Mouse (Mus musculus): ENCODE measurements around the gene Gins1. TPM values are rescaled to one million over a fixed set of nuclear protein-coding genes. Genes with fewer than 3 reads are reported as not detected.

Gene Gins1
- 18.2 and 26.3 TPM in 2 replicates for polyA plus RNA-seq (2012; rRNA removed)

GRCm38 (mm10) chr2:150904936-150905450 is at the start of gene Gins1:
Gene Gins1, plus strand, starts transcription at chr2:150905400.
- no peak for TF ChIP-seq CTCF (IDR thresholded peaks at IDR 0.05; ENCODE audit: borderline replicate concordance, extremely low read depth, insufficient read depth, insufficient read length)
- no peak for TF ChIP-seq POLR2A (IDR thresholded peaks at IDR 0.05; ENCODE audit: borderline replicate concordance, extremely low read depth, insufficient read depth, insufficient read length, poor library complexity, severe bottlenecking)
- no peak for DNase-seq (ENCODE audit: low read depth)

GRCm38 (mm10) chr2:150858724-150859487 is 46.3 kb upstream of the Gins1 start:
- no peak for DNase-seq (ENCODE audit: low read depth)
- no peak for TF ChIP-seq POLR2A (IDR thresholded peaks at IDR 0.05; ENCODE audit: borderline replicate concordance, extremely low read depth, insufficient read depth, insufficient read length, poor library complexity, severe bottlenecking)
- no peak for TF ChIP-seq CTCF (IDR thresholded peaks at IDR 0.05; ENCODE audit: borderline replicate concordance, extremely low read depth, insufficient read depth, insufficient read length)

GRCm38 (mm10) chr2:150859709-150860470 is 45.3 kb upstream of the Gins1 start:
- DNase-seq (ENCODE audit: low read depth): no peak
- TF ChIP-seq CTCF (IDR thresholded peaks at IDR 0.05; ENCODE audit: borderline replicate concordance, extremely low read depth, insufficient read depth, insufficient read length) (no peak), POLR2A (IDR thresholded peaks at IDR 0.05; ENCODE audit: borderline replicate concordance, extremely low read depth, insufficient read depth, insufficient read length, poor library complexity, severe bottlenecking) (no peak)

- DNase-seq (ENCODE audit: low read depth): no peak
- TF ChIP-seq POLR2A (IDR thresholded peaks at IDR 0.05; ENCODE audit: borderline replicate concordance, extremely low read depth, insufficient read depth, insufficient read length, poor library complexity, severe bottlenecking): no peak
- TF ChIP-seq CTCF (IDR thresholded peaks at IDR 0.05; ENCODE audit: borderline replicate concordance, extremely low read depth, insufficient read depth, insufficient read length): no peak
Measured at GRCm38 (mm10) chr2:150861128-150861527, 44.1 kb upstream of the Gins1 start.

GRCm38 (mm10) chr2:150867021-150867420 is 38.2 kb upstream of the Gins1 start:
- DNase-seq (ENCODE audit: low read depth): no peak
- TF ChIP-seq POLR2A (IDR thresholded peaks at IDR 0.05; ENCODE audit: borderline replicate concordance, extremely low read depth, insufficient read depth, insufficient read length, poor library complexity, severe bottlenecking): no peak
- TF ChIP-seq CTCF (IDR thresholded peaks at IDR 0.05; ENCODE audit: borderline replicate concordance, extremely low read depth, insufficient read depth, insufficient read length): no peak

- TF ChIP-seq CTCF (IDR thresholded peaks at IDR 0.05; ENCODE audit: borderline replicate concordance, extremely low read depth, insufficient read depth, insufficient read length): no peak
- no peak for TF ChIP-seq POLR2A (IDR thresholded peaks at IDR 0.05; ENCODE audit: borderline replicate concordance, extremely low read depth, insufficient read depth, insufficient read length, poor library complexity, severe bottlenecking)
- no peak for DNase-seq (ENCODE audit: low read depth)
Measured at GRCm38 (mm10) chr2:150869446-150869845, 35.8 kb upstream of the Gins1 start.

GRCm38 (mm10) chr2:150874508-150874907 is 30.7 kb upstream of the Gins1 start:
- TF ChIP-seq CTCF (IDR thresholded peaks at IDR 0.05; ENCODE audit: borderline replicate concordance, extremely low read depth, insufficient read depth, insufficient read length): no peak
- TF ChIP-seq POLR2A (IDR thresholded peaks at IDR 0.05; ENCODE audit: borderline replicate concordance, extremely low read depth, insufficient read depth, insufficient read length, poor library complexity, severe bottlenecking): no peak

GRCm38 (mm10) chr2:150875226-150875625 is 30.0 kb upstream of the Gins1 start:
- DNase-seq (ENCODE audit: low read depth): no peak
- TF ChIP-seq CTCF (IDR thresholded peaks at IDR 0.05; ENCODE audit: borderline replicate concordance, extremely low read depth, insufficient read depth, insufficient read length) (no peak), POLR2A (IDR thresholded peaks at IDR 0.05; ENCODE audit: borderline replicate concordance, extremely low read depth, insufficient read depth, insufficient read length, poor library complexity, severe bottlenecking) (no peak)

More at GRCm38 (mm10) chr2:150874508-150874907, 30.7 kb upstream of the Gins1 start:
- no peak for DNase-seq (ENCODE audit: low read depth)

GRCm38 (mm10) chr2:150877561-150877960 is 27.6 kb upstream of the Gins1 start:
- DNase-seq (ENCODE audit: low read depth): no peak
- TF ChIP-seq CTCF (IDR thresholded peaks at IDR 0.05; ENCODE audit: borderline replicate concordance, extremely low read depth, insufficient read depth, insufficient read length) (no peak), POLR2A (IDR thresholded peaks at IDR 0.05; ENCODE audit: borderline replicate concordance, extremely low read depth, insufficient read depth, insufficient read length, poor library complexity, severe bottlenecking) (no peak)

GRCm38 (mm10) chr2:150884075-150884778 is 21.0 kb upstream of the Gins1 start:
- DNase-seq (ENCODE audit: low read depth): no peak
- TF ChIP-seq POLR2A (IDR thresholded peaks at IDR 0.05; ENCODE audit: borderline replicate concordance, extremely low read depth, insufficient read depth, insufficient read length, poor library complexity, severe bottlenecking) (no peak), CTCF (IDR thresholded peaks at IDR 0.05; ENCODE audit: borderline replicate concordance, extremely low read depth, insufficient read depth, insufficient read length) (no peak)

GRCm38 (mm10) chr2:150884779-150885110 is 20.5 kb upstream of the Gins1 start:
- DNase-seq (ENCODE audit: low read depth): no peak
- TF ChIP-seq CTCF (IDR thresholded peaks at IDR 0.05; ENCODE audit: borderline replicate concordance, extremely low read depth, insufficient read depth, insufficient read length) (no peak), POLR2A (IDR thresholded peaks at IDR 0.05; ENCODE audit: borderline replicate concordance, extremely low read depth, insufficient read depth, insufficient read length, poor library complexity, severe bottlenecking) (no peak)
